Mouse (Mus musculus): ENCODE measurements around the gene Gm266.

The Gm266 gene

GRCm38 (mm10) chr12:111436640-111437039, 49.0 kb downstream of the Gm266 start:
- no peak for DNase-seq (ENCODE audit: low spot score in 2 of 2)

- no peak for DNase-seq (ENCODE audit: low spot score in 2 of 2)
Observed at GRCm38 (mm10) chr12:111436170-111436569, 49.5 kb downstream of the Gm266 start.

GRCm38 (mm10) chr12:111434745-111435327, 50.8 kb downstream of the Gm266 start:
- DNase-seq (ENCODE audit: low spot score in 2 of 2) = no peak
